Mouse (Mus musculus): ENCODE results near the gene B3gntl1. TPM values are rescaled to one million over a fixed set of nuclear protein-coding genes. Genes with fewer than 3 reads are reported as not detected.

Gene B3gntl1
- total RNA-seq (2015; ENCODE audit: low replicate concordance), result 0.63 and 0.77 TPM in 2 replicates
- 0.84 and 1.9 TPM in 2 replicates for total RNA-seq (2017; ENCODE audit: low replicate concordance)

- peak; percentile 99 for ATAC-seq (replicated peaks; ENCODE audit: low FRiP score, poor library complexity, severe bottlenecking)
These were observed at the start of gene B3gntl1 for GRCm38 (mm10) chr11:121672990-121673572. B3gntl1 (minus strand) TSS chr11:121673153.

GRCm38 (mm10) chr11:121722434-121722833, 49.5 kb upstream of the B3gntl1 start:
- no peak for ATAC-seq (replicated peaks; ENCODE audit: low FRiP score, poor library complexity, severe bottlenecking)

- ATAC-seq (replicated peaks; ENCODE audit: low FRiP score, poor library complexity, severe bottlenecking), result no peak
These were observed 47.8 kb upstream of the B3gntl1 start for GRCm38 (mm10) chr11:121720752-121721151.

- ATAC-seq (replicated peaks; ENCODE audit: low FRiP score, poor library complexity, severe bottlenecking), result no peak
These were observed 44.8 kb upstream of the B3gntl1 start for GRCm38 (mm10) chr11:121717724-121718123.

- no peak for ATAC-seq (replicated peaks; ENCODE audit: low FRiP score, poor library complexity, severe bottlenecking)
These were observed 42.0 kb upstream of the B3gntl1 start for GRCm38 (mm10) chr11:121714745-121715485.

- ATAC-seq (replicated peaks; ENCODE audit: low FRiP score, poor library complexity, severe bottlenecking), result no peak
These were observed 40.6 kb upstream of the B3gntl1 start for GRCm38 (mm10) chr11:121713569-121713968.

- ATAC-seq (replicated peaks; ENCODE audit: low FRiP score, poor library complexity, severe bottlenecking), result no peak
These were observed 40.0 kb upstream of the B3gntl1 start for GRCm38 (mm10) chr11:121712987-121713386.

GRCm38 (mm10) chr11:121710245-121710644, 37.3 kb upstream of the B3gntl1 start:
- ATAC-seq (replicated peaks; ENCODE audit: low FRiP score, poor library complexity, severe bottlenecking), result no peak

- ATAC-seq (replicated peaks; ENCODE audit: low FRiP score, poor library complexity, severe bottlenecking), result no peak
These were observed 36.3 kb upstream of the B3gntl1 start for GRCm38 (mm10) chr11:121709278-121709677.

GRCm38 (mm10) chr11:121706521-121707005, 33.6 kb upstream of the B3gntl1 start:
- no peak for ATAC-seq (replicated peaks; ENCODE audit: low FRiP score, poor library complexity, severe bottlenecking)

- no peak for ATAC-seq (replicated peaks; ENCODE audit: low FRiP score, poor library complexity, severe bottlenecking)
These were observed 30.8 kb upstream of the B3gntl1 start for GRCm38 (mm10) chr11:121703619-121704215.

- no peak for ATAC-seq (replicated peaks; ENCODE audit: low FRiP score, poor library complexity, severe bottlenecking)
These were observed 30.1 kb upstream of the B3gntl1 start for GRCm38 (mm10) chr11:121702895-121703618.

GRCm38 (mm10) chr11:121702111-121702894, 29.4 kb upstream of the B3gntl1 start:
- ATAC-seq (replicated peaks; ENCODE audit: low FRiP score, poor library complexity, severe bottlenecking), result peak; percentile 94

- no peak for ATAC-seq (replicated peaks; ENCODE audit: low FRiP score, poor library complexity, severe bottlenecking)
These were observed 28.3 kb upstream of the B3gntl1 start, which contains the start of gene Metrnl for GRCm38 (mm10) chr11:121701244-121701643. Metrnl (plus strand) TSS chr11:121701544.

- ATAC-seq (replicated peaks; ENCODE audit: low FRiP score, poor library complexity, severe bottlenecking), result no peak
These were observed 25.5 kb upstream of the B3gntl1 start for GRCm38 (mm10) chr11:121698381-121698955.

- ATAC-seq (replicated peaks; ENCODE audit: low FRiP score, poor library complexity, severe bottlenecking), result no peak
These were observed 24.3 kb upstream of the B3gntl1 start for GRCm38 (mm10) chr11:121697271-121697670.

GRCm38 (mm10) chr11:121695304-121696064, 22.5 kb upstream of the B3gntl1 start:
- no peak for ATAC-seq (replicated peaks; ENCODE audit: low FRiP score, poor library complexity, severe bottlenecking)

GRCm38 (mm10) chr11:121688024-121688423, 15.1 kb upstream of the B3gntl1 start:
- ATAC-seq (replicated peaks; ENCODE audit: low FRiP score, poor library complexity, severe bottlenecking), result no peak

Measured in erythroblast, adult 5-6 weeks (primary cell).